Mouse (Mus musculus): ENCODE data around the gene Gm5136.

GRCm38 (mm10) chr10:108686696-108687095, 13.3 kb downstream of the Gm5136 start:
- TF ChIP-seq MAFK (IDR thresholded peaks at IDR 0.05; ENCODE audit: insufficient read depth, low read depth, low read length): no peak
- no peak for TF ChIP-seq HCFC1 (IDR thresholded peaks at IDR 0.05; ENCODE audit: borderline replicate concordance, insufficient read depth, low read length)
- no peak for TF ChIP-seq ZNF384 (IDR thresholded peaks at IDR 0.05; ENCODE audit: low read depth, low read length)
